Mouse (Mus musculus) liver, adult 2 months (tissue): Measurements from ENCODE around the gene Fat3. TPM values are rescaled to one million over a fixed set of nuclear protein-coding genes. Genes with fewer than 3 reads are reported as not detected.

Experiments used
- DNase-seq: peaks from one replicate; pipeline ENCODE4 v3.0.0-alpha.2; 2011; ENCODE audit warnings: low read depth, low spot score; ENCODE audit errors: extremely low read depth
- H3K27ac ChIP-seq: fragments of 200-500 bp; replicated peaks from 2 replicates; pipeline ENCODE4 v1.5.1; 2012; ENCODE audit warnings: low read depth, mild to moderate bottlenecking, control low read depth, inconsistent platforms, low read length; ENCODE audit not compliant: insufficient read depth
- H3K27me3 ChIP-seq: fragments of 200-500 bp; 2 replicates; pipeline ENCODE4 v1.6.1; 2012; ENCODE audit warnings: mild to moderate bottlenecking, moderate library complexity, low read length, inconsistent platforms; ENCODE audit not compliant: control insufficient read depth, insufficient read depth
- H3K36me3 ChIP-seq: fragments of 200-500 bp; 2 replicates; pipeline ENCODE4 v1.6.1; 2012; ENCODE audit warnings: low read length, inconsistent platforms; ENCODE audit not compliant: control insufficient read depth, insufficient read depth
- H3K4me1 ChIP-seq: fragments of 200-500 bp; 2 replicates; pipeline ENCODE4 v1.6.1; 2011; ENCODE audit warnings: low read length; ENCODE audit not compliant: control insufficient read depth, insufficient read depth
- H3K4me3 ChIP-seq: fragments of 200-500 bp; 2 replicates; pipeline ENCODE4 v1.5.1; 2011; ENCODE audit warnings: low read depth, mild to moderate bottlenecking, control low read depth, low read length, moderate library complexity; ENCODE audit not compliant: insufficient read depth
- H3K79me2 ChIP-seq: fragments of 200-500 bp; 2 replicates; pipeline ENCODE4 v1.6.1; 2012; ENCODE audit warnings: inconsistent platforms, mild to moderate bottlenecking, low read length, moderate library complexity; ENCODE audit not compliant: control insufficient read depth, insufficient read depth
- H3K9ac ChIP-seq: fragments of 200-500 bp; 2 replicates; pipeline ENCODE4 v1.6.1; 2012; ENCODE audit warnings: low read depth, mild to moderate bottlenecking, control low read depth, inconsistent platforms, low read length
- CTCF ChIP-seq: fragments of 200-500 bp; IDR thresholded peaks from 2 replicates; pipeline ENCODE4 v1.5.1; 2011; ENCODE audit warnings: low read depth, low read length, control low read depth
- POLR2A ChIP-seq: fragments of 200-500 bp; IDR thresholded peaks from 2 replicates; pipeline ENCODE4 v1.6.1; 2011; ENCODE audit warnings: low read length, control low read depth; ENCODE audit not compliant: insufficient read depth; ENCODE audit errors: extremely low read depth
- WGBS: fragments of 180-500 bp; shearing (Covaris S2); methylation state at CpG from one replicate; pipeline ENCODE4 v1.1.7; 2018; 5-methylcytosine and 5-hydroxymethylcytosine counted together
- polyA plus RNA-seq: library from polyadenylated mRNA; depleted of rRNA; stranded (reverse); fragments of >200 nt; gene quantifications from 2 replicates; pipeline ENCODE4 v1.2.3, GENCODE M21; 2012
- total RNA-seq: library from RNA; depleted of rRNA; stranded (reverse); fragments of >200 nt; gene quantifications from 2 replicates; pipeline ENCODE4 v1.2.3, GENCODE M21; 2014

Gene Fat3
- total and polyA plus RNA-seq, 2 experiments, result 0.09 TPM; not detected in 1

DNA sequence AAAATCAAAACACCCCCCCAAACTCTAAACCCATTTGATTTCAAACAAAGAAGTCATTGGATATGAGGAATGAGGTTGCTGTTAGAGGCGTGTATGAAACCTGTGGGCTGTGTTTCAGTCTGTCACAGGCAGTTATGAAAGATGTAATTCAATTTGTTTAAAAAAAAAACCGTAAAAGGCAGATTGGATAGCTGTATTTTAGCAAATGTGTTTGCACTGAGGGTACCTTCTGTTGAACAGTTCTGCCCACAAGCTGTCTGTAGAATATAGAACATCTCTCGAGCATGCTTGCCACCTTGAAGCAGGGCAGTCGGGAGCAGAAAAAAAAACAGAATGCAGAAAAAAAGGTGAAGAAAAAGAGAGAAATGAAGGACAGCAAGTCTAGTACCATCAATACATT, 472.0 kb downstream of the Fat3 start:
- no peaks in the 10 kb centered on the region for H3K79me2 ChIP-seq
- TF ChIP-seq POLR2A (no peak), CTCF (no peak)
- no peak overlapping the region for H3K4me3 ChIP-seq
- DNase-seq, result no peak
- H3K9ac ChIP-seq, result no peak overlapping the region
- H3K36me3 ChIP-seq, result no peaks in the 10 kb centered on the region
- no peaks in the 10 kb centered on the region for H3K4me1 ChIP-seq
- WGBS, result 85% methylated on average over 4 of the region's 4 CpGs
- H3K27ac ChIP-seq, result no peak overlapping the region
- no peaks in the 10 kb centered on the region for H3K27me3 ChIP-seq

DNA sequence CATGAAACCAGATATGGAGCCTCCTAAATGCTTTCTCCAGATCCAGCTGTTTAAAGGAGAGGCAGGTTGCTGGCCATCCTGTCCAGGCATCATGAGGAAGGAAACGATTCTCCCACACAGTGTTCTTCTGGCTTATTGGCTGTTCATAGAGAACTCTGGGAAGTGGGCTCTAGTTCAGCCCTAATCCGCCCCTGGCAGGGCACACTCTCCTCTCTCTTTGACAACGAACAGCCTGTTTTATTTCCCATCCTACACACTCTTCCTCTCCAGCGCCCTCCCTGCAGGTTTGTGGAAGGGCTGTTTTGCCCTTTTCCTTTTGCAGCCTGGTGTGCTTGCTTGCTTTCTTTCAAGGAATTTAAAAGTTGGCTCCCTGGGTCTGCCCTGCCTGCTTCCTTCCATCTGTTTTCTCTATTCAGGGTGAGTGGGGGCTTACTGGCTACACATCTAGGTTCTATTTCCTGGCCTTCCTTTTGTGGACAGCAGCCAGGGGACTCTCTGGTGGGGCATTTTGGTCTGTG, 472.6 kb downstream of the Fat3 start:
- H3K27me3 ChIP-seq, result no peaks in the 10 kb centered on the region
- no peak overlapping the region for H3K4me3 ChIP-seq
- 76% methylated on average over 4 of the region's 4 CpGs for whole genome bisulfite sequencing
- no peak overlapping the region for H3K9ac ChIP-seq
- no peaks in the 10 kb centered on the region for H3K4me1 ChIP-seq
- DNase-seq, result no peak
- H3K27ac ChIP-seq, result no peak overlapping the region
- no peaks in the 10 kb centered on the region for H3K79me2 ChIP-seq
- TF ChIP-seq CTCF, result no peak
- no peak for TF ChIP-seq POLR2A
- no peaks in the 10 kb centered on the region for H3K36me3 ChIP-seq

DNA sequence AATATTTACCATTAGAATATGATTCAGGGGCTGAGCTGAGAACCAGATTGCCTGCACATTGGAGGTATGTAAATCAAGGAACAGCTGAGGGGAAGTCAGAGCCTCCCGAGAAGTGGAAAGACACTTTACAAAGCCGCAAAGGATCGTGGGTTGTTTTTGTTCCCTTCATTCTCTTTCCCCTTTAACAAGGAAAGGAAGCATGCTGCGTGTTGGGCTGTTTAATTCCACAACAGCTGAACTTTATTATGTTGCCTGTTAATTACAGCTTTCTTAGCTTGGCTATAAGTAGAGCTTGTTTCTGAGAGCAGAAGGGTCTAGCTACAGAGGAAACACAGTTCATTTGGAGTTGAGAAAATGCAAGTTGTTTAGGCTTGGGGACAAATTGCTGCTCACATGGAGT, 475.0 kb downstream of the Fat3 start:
- Histone ChIP-seq H3K27ac (no peak overlapping the region), H3K27me3 (no peaks in the 10 kb centered on the region), H3K4me3 (no peak overlapping the region), H3K9ac (no peak overlapping the region), H3K36me3 (no peaks in the 10 kb centered on the region), H3K4me1 (no peaks in the 10 kb centered on the region), H3K79me2 (no peaks in the 10 kb centered on the region)
- WGBS, result 73% methylated on average over 4 of the region's 4 CpGs
- TF ChIP-seq CTCF (no peak), POLR2A (no peak)
- no peak for DNase-seq

DNA sequence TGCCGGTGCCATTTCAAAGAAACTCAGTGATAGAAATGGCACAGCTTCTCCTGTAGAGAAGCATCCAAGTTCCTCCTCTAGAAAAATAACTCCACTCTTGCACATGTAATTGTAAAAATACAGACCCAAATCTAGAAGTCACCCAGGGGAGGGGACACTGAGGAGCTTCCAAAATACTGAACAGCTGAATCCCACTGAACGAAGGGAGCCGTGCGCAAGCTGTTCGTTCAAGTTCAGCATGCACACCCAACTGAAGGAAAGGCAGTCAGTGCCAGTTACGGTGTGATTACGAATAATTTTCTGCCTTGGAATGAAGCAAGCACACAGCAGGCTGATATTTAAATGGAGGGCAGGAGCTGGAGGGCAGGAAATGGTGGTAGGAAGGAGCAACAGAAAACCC, 476.4 kb downstream of the Fat3 start:
- Histone ChIP-seq H3K79me2 (no peaks in the 10 kb centered on the region), H3K27me3 (no peaks in the 10 kb centered on the region), H3K4me1 (no peaks in the 10 kb centered on the region), H3K27ac (no peak overlapping the region), H3K4me3 (no peak overlapping the region), H3K9ac (no peak overlapping the region), H3K36me3 (no peaks in the 10 kb centered on the region)
- no peak for TF ChIP-seq CTCF
- no peak for TF ChIP-seq POLR2A
- DNase-seq, result no peak
- WGBS, result 90% methylated on average over 7 of the region's 7 CpGs

DNA sequence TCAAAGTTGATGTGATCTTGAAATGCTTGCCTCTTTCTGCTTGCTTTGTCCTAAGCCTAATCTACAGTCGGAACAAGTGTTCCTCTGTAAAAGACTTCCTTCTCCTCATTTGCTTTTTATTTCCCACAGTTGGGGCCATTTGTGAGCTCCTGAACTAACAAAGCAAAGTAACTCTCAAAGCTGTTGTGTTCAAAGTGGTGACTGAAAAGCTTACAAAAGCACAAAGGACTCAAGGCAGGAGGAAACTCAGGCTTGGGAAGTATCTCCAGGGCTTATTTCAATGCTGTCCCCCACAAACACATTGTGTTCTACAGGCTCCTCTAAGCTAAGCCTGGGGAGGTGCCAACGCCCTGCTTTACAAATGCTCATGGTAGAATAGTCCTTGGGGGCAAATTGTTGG, 487.0 kb downstream of the Fat3 start:
- no peaks in the 10 kb centered on the region for H3K4me1 ChIP-seq
- H3K27ac ChIP-seq, result no peak overlapping the region
- H3K9ac ChIP-seq, result no peak overlapping the region
- H3K79me2 ChIP-seq, result no peaks in the 10 kb centered on the region
- H3K27me3 ChIP-seq, result no peaks in the 10 kb centered on the region
- WGBS, result 48% methylated on average over 2 of the region's 2 CpGs
- H3K36me3 ChIP-seq, result no peaks in the 10 kb centered on the region
- H3K4me3 ChIP-seq, result no peak overlapping the region
- no peak for TF ChIP-seq POLR2A
- TF ChIP-seq CTCF, result no peak
- no peak for DNase-seq

DNA sequence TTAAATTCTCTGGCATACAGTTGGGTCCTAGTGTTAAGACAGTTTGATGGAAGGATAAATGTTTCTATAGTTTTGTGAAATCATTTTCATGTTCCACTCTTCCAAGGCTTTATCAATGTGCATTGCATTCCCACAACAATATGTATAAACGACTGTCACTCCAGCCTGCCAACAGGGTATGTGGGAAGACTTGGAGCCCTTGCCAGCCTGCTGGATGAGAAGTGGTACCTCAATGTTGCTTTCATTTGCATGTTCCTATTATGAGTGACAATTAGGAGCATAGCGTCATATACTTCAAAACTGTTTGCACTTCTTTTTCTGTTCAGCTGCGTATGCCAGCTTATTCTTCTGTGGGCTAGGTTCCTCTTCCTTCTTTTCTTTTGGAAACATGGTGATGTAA, 489.7 kb downstream of the Fat3 start:
- Histone ChIP-seq H3K4me1 (no peaks in the 10 kb centered on the region), H3K79me2 (no peaks in the 10 kb centered on the region), H3K27me3 (no peaks in the 10 kb centered on the region), H3K9ac (no peak overlapping the region), H3K27ac (no peak overlapping the region), H3K4me3 (no peak overlapping the region), H3K36me3 (no peaks in the 10 kb centered on the region)
- DNase-seq, result no peak
- 86% methylated on average over 3 of the region's 3 CpGs for WGBS
- TF ChIP-seq POLR2A (no peak), CTCF (no peak)

DNA sequence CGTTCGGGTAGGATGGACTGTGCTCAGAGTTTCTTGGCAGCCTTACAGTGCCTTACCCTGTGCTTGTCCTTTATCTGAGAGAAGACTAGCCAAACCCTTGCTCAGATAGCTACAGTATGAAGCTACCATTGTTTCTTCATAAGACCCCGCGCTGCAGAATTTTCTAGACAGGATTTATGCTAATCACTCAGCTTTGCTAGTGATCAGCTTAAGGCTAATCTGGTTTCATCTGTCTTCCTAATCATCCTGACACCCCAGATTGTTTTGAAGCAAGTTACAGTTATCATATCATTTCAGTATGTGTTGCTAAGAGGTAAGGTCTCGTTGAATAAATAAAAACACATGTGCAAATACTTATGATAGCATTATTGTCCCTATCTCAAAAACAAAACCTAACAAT, 493.6 kb downstream of the Fat3 start:
- DNase-seq, result no peak
- TF ChIP-seq CTCF, result no peak
- no peak for TF ChIP-seq POLR2A
- Histone ChIP-seq H3K36me3 (no peaks in the 10 kb centered on the region), H3K4me3 (no peak overlapping the region), H3K9ac (no peak overlapping the region), H3K4me1 (no peaks in the 10 kb centered on the region), H3K27ac (no peak overlapping the region), H3K79me2 (no peaks in the 10 kb centered on the region), H3K27me3 (no peaks in the 10 kb centered on the region)
- WGBS, result 85% methylated on average over 5 of the region's 5 CpGs
